Mouse (Mus musculus) frontal cortex, adult 2 months (tissue): ENCODE measurements at regions not wholly inside any gene's neighbourhood (a gene's known extent, or its start where the extent isn't known, plus 50 kb on each side); places are given as distances from the start of the nearest gene placed in this dataset.

Experiments
- DNase-seq, 2 experiments: peaks; one replicate each; pipeline ENCODE4 v3.0.0; 2022; ENCODE audit warnings: low spot score in 1 of 2; ENCODE audit errors: extremely low spot score in 1 of 2

GRCm38 (mm10) chrX:166995855-166996254 is 213.3 kb downstream of the Tmsb4x start:
- no peak for DNase-seq

DNA sequence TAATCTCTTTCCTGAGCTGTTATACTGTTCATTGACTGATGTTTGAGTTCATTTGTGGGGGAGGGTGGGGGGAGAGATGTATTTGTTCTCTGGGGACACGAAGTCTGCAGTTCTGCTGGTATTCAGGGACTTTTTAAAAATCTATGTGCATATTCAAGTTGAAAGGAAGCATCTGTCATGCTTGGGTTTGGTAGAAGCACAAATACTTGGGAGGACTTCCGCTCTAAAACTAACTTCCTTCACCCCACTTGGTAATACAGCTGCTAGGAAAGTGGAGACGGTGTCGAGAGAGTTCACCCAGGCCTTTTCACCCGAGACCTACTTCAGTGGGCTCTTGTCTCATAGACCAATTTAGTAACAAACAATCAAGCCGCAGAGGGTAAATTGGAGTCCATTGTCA is 228.1 kb downstream of the Tmsb4x start:
- no peak for DNase-seq

DNA sequence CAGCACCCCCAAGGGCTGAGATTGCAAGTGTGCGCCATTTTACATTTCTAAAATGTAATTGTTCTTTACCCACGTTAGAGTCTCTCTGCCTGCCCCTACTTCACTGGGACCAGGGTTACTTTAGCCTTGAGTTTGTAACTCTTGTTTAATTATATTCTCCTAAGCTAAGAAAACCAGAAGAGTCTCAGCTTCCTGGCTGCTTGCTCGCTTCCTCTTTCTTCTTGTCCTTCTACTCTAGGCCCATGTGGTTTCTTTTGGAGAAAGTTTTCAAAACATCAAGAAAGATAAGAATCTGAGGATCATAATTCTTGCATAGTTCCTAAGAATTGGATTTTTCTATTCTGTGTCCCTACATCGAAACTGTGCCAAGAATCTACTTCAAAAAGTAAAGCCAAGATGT is 228.6 kb downstream of the Tmsb4x start:
- DNase-seq = no peak

- no peak for DNase-seq
Observed at GRCm38 (mm10) chrX:166977029-166977428, 232.1 kb downstream of the Tmsb4x start.

GRCm38 (mm10) chrX:166971721-166972120 is 237.4 kb downstream of the Tmsb4x start:
- no peak for DNase-seq

GRCm38 (mm10) chrX:166964656-166965582 is 244.2 kb downstream of the Tmsb4x start:
- DNase-seq = peak in 1 of 2 experiments; percentile 26

GRCm38 (mm10) chrX:166952528-166953189 is 256.5 kb downstream of the Tmsb4x start:
- peak; percentile 10 to 25 for DNase-seq

GRCm38 (mm10) chrX:166951011-166951410 is 258.1 kb downstream of the Tmsb4x start:
- peak in 1 of 2 experiments; percentile 10 for DNase-seq

- DNase-seq = no peak
Observed at GRCm38 (mm10) chrX:166945915-166946314, 263.2 kb downstream of the Tmsb4x start.

GRCm38 (mm10) chrX:166945476-166945875 is 263.6 kb downstream of the Tmsb4x start:
- DNase-seq = no peak

DNA sequence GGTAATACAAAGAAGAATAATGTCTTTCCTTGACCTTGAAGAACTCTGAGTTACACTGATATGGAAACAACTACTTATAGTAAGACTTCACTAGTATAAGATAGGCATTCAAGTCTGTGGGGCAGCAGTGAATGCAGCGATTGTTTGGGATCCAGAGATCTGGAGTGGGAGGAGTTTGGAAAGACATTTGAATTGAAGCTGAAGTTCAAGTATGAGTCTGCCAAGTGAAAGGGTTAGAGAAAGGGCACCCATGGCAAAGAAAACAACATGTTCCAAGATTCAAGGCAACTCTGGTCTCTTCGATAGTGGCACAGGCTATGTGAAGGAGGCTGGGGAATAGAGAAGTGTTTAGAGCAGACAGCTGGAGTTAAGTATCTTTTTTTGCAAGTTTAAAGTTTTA is 275.3 kb downstream of the Tmsb4x start:
- no peak for DNase-seq

DNA sequence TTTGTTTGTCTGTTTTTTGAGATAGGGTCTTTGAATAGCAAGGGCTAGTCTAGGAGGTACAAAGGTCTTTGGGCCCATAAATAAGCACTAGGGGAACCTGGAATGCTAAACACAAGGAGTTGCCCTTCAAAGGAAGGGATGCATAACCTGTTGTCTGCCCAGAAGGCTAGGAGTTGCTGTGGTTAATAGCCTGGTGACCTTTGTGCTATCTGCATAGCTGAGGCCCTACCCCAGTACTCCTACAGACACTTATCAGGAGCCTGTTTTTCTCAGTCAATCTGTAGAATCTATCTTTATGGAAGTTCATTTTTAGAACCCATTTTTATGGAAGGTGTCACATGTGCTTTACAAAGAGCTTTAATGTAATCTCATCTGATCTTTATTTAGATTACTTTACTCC is 276.6 kb downstream of the Tmsb4x start:
- DNase-seq = no peak

- no peak for DNase-seq
Observed at GRCm38 (mm10) chrX:166931048-166931447, 278.1 kb downstream of the Tmsb4x start.

DNA sequence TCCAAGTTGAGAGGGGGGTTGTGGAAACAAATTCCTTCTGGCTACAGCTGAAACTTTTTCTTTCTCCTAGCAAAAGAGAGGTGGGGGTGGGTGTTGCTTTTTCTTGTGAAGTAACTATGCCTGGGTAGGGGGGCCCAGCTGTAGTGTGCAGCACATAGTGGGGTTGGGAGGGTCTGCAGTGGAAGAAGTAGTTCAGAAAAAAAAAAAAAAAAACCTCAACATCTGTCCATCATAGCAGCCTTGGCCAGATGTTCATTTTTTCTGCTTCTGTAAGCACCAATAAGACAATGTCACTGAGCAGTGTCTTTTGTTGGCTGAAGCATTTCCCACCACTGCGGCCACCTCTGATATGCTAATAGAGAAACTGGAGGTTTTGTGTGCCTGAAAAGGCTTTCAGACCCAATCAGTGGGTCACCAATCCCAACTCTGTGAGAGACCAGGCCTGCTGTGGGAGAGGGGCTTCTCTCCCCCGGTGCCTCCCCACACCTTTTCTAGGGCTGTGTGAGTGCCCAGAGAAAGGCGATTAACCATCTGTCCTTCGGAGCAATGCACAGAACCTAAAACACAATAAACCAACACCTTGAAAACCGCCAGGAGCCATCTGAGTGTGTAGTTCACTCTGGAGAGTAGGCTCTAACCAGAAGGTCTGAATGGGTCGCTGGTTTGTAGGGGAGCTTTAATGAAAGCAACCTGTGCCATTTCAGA is 279.2 kb downstream of the Tmsb4x start:
- DNase-seq = no peak

- no peak for DNase-seq
Observed at GRCm38 (mm10) chrX:166915356-166915953, 293.7 kb downstream of the Tmsb4x start.

DNA sequence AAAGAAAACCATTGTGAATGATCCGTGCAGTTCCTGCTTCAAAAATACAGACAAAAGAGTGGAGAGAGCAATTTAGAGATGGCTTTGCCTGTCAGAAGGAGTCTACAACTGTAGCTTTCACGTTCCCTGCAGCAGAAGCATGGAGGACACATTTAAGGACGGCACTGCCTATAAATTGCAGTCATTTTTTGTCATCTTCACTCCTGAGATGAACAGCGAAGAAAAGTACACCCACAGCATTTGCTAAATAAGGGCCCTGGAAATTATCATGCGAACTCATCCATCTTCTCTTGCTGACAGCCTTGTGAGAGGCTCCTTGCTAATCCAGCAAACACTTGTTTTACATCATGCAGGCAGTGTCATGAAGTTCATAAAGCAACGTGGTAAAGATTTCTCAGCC is 302.5 kb downstream of the Tmsb4x start:
- DNase-seq = peak; percentile 11 to 47

- peak in 1 of 2 experiments; percentile 13 for DNase-seq
Observed at GRCm38 (mm10) chrX:166900761-166901160, 308.4 kb downstream of the Tmsb4x start.

GRCm38 (mm10) chrX:166895199-166895598 is 309.7 kb upstream of the Egfl6 start:
- no peak for DNase-seq

GRCm38 (mm10) chrX:166886417-166886816 is 300.9 kb upstream of the Egfl6 start:
- no peak for DNase-seq

- DNase-seq = no peak
Observed at GRCm38 (mm10) chrX:166869515-166869914, 284.0 kb upstream of the Egfl6 start.

DNA sequence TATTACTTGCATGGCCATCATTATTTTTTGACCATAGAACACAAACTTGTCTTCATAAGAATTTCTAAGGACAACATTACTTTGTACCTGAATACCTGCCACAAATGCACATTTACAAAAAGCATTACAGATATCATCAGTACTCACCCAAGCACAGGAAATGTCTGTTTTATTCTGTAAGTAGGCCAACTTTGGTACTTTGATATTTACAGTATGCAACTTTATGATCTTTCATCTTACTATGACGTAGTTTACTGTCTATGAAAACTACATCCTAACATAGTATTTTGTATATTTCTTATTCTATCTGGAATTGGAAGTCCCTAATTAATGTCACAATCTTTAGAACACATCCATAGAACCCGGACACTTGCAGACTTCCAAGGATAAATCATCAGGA is 282.2 kb upstream of the Egfl6 start:
- DNase-seq = no peak
